Mouse (Mus musculus) urinary bladder, postnatal 0 days (tissue): ENCODE data around the gene H2-Eb1. TPM values are rescaled to one million over a fixed set of nuclear protein-coding genes. Genes with fewer than 3 reads are reported as not detected.

Experiments used
- polyA plus RNA-seq: library from polyadenylated mRNA; unstranded; fragments of >200 nt; fragmentation: Nextera tagmentation; extraction: Ambion mirVana; gene quantifications from 2 replicates; pipeline ENCODE4 v1.2.1, GENCODE M21; 2015

Gene H2-Eb1
- polyA plus RNA-seq, result 2.4 and 3.0 TPM in 2 replicates

DNA sequence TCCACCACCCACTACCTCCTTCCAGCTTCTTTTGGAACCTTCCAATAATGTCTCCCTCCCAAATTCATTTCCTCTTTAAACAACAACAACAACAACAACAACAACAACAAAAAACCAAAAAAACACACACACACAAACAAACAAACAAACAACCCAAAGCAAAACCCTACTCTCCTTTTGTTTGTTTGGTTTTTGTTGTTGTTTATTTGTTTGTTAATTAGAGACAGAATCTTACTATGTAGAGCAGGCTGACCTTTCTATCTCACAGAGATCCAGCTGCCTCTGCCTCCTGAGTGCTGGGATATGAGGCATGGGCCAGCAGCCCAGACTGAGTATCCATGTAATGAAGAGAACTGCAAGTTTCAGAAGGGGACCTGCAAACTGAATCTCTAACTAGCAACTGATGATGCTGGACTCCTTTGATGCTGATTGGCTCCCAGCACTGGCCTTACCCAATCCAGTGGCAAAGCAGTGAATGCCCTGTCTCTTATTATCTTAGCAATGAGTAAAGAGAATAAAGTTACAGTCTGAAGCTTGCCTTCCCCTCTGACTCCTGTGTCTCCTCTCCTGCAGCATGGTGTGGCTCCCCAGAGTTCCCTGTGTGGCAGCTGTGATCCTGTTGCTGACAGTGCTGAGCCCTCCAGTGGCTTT lies at the start of gene H2-Eb1:
TSS of gene H2-Eb1 (plus strand) at position 488 of the 651 bp plus-strand sequence.

DNA sequence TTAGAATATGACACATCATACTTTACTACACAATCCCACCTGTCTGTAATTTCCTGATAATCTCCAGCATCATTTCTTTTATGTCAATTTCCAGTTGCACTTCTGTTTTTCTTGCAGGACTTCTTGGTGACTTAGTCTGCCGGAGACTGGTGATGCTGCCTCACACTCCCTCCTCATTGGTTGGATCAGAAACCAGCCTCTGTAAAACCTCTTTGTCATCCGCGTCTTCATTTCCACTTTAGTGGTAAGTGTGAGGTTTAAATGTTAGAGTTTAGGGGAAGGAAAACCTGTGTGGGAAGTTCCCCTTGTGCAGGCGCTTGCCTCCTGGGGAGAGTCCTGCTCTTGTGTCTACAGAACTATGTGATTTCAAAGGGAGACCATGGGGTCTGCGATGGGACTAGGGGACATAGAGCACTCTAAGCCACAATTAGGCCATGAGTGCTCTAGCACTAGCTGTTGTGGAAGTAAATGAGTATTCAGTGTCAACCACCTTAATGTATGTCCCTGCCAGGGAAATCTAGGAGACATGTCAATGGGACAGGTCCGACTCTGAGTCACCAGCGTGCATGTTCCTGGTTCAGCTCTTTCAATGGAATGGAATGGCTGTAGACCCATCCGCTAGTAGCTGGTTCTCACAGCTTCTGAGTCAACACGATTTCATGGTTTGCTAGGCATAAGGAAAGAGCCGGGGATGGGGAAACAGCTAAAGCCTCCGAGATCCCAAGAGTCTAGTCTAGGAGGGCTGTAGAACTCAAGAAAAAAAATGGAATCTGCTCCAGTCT lies 47.9 kb upstream of the H2-Eb1 start, which contains the start of gene H2-Ab1:
TSS of gene H2-Ab1 (plus strand) at position 96 of the 782 bp plus-strand sequence.

DNA sequence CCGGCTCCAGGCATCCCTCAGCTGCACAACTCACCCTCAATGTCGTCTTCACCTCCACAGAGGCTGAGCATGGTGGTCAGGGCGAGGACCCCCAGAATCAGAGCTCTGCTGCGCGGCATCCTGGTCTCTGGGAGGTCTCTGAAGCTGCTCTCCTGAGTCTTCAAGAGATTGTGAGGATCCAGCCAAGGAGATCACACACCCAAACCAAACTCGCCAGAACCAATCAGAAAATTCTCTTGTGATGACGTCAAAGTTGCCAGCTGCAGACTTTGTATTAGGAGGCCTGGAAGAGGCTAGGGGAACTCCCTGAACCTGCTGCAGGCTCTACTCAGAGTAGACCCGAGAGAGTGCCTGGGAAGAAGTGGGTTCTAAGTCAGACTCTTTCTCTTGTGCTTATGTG lies 18.0 kb upstream of the H2-Eb1 start, which contains the start of gene H2-Aa:
TSS of gene H2-Aa (minus strand) at position 176 of the 400 bp plus-strand sequence.

DNA sequence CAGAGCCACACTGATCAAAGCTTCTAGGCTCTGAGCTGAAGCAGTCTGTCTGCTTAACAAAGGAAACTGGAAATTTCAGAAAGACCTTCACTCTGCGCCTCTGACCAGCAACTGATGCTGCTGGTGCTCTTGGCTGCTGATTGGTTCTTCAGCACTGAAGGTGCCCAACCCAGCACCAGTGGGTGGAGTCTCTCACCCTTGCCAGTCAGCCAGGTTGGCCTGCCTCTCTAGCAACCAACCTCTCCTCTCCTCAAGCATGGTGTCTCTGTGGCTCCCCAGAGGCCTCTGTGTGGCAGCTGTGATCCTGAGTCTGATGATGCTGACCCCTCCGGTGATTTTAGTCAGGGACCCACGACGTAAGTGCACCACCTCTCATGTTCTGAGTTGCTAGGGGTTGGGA lies 19.8 kb downstream of the H2-Eb1 start, which contains the start of gene H2-Eb2:
TSS of gene H2-Eb2 (plus strand) at position 230 of the 400 bp plus-strand sequence.

DNA sequence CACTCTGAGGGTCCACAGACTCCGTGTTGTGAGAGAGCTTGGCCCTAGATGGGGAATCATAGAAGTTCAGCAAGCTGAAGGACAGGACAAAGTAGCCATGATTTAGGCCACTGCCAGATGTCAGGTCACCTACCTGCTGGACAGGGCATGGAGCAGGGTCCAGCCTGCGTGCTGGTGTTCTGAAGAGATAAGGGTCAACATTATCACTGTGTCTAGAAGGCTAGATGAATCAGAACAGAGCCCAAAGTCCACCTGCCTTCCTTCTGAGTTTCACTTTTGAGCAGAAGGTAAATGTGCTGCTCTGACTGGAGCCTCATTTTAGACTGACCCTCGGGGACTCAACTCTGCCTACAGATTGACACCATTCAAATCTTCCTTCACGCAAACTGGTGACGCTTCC lies 48.9 kb downstream of the H2-Eb1 start, which contains the start of gene Btnl2:
TSS of gene Btnl2 (plus strand) at position 284 of the 400 bp plus-strand sequence.

Other genes starting within 250 kb of the H2-Eb1 start
- 0.24 TPM in 1 of 2 replicates, not detected in the other for gene H2-Oa, start 213.5 kb upstream of the H2-Eb1 start, polyA plus RNA-seq
- 5.8 and 8.1 TPM in 2 replicates for gene H2-DMa, start 186.3 kb upstream of the H2-Eb1 start, polyA plus RNA-seq
- gene Brd2, start 183.2 kb upstream of the H2-Eb1 start, polyA plus RNA-seq, result 53.0 and 53.2 TPM in 2 replicates
- gene H2-DMb2, start 162.6 kb upstream of the H2-Eb1 start, polyA plus RNA-seq, result 0.13 TPM in 1 of 2 replicates, not detected in the other
- gene H2-DMb1, start 152.8 kb upstream of the H2-Eb1 start, polyA plus RNA-seq, result 1.5 and 2.6 TPM in 2 replicates
- gene Tap1, start 118.3 kb upstream of the H2-Eb1 start, polyA plus RNA-seq, result 20.0 and 21.3 TPM in 2 replicates
- gene Psmb9, start 118.1 kb upstream of the H2-Eb1 start, polyA plus RNA-seq, result 8.6 and 8.7 TPM in 2 replicates
- 24.2 and 30.5 TPM in 2 replicates for gene Psmb8, start 108.1 kb upstream of the H2-Eb1 start, polyA plus RNA-seq
- 9.6 and 12.5 TPM in 2 replicates for gene Tap2, start 102.3 kb upstream of the H2-Eb1 start, polyA plus RNA-seq
- gene H2-Ob, start 67.0 kb upstream of the H2-Eb1 start, polyA plus RNA-seq, result 0.14 and 0.29 TPM in 2 replicates
- gene H2-Ab1, start 48.2 kb upstream of the H2-Eb1 start, polyA plus RNA-seq, result 5.8 and 6.3 TPM in 2 replicates
- gene H2-Aa, start 18.0 kb upstream of the H2-Eb1 start, polyA plus RNA-seq, result 0.88 and 0.93 TPM in 2 replicates
- not detected in 2 replicates for gene H2-Eb2, start 19.8 kb downstream of the H2-Eb1 start, polyA plus RNA-seq
- not detected in 2 replicates for gene Btnl2, start 49.0 kb downstream of the H2-Eb1 start, polyA plus RNA-seq
- gene Btnl1, start 71.3 kb downstream of the H2-Eb1 start, polyA plus RNA-seq, result not detected in 2 replicates
- gene BC051142, start 93.0 kb downstream of the H2-Eb1 start, polyA plus RNA-seq, result 0.42 and 0.47 TPM in 2 replicates
- not detected in 2 replicates for gene Btnl4, start 171.5 kb downstream of the H2-Eb1 start, polyA plus RNA-seq
- gene Btnl6, start 211.5 kb downstream of the H2-Eb1 start, polyA plus RNA-seq, result not detected in 2 replicates